Mouse (Mus musculus): Measurements from ENCODE around the gene Thap3. TPM values are rescaled to one million over a fixed set of nuclear protein-coding genes. Genes with fewer than 3 reads are reported as not detected.

Thap3 gene
- total RNA-seq, 1 experiment from 2014 or later: 32.8 TPM

DNA sequence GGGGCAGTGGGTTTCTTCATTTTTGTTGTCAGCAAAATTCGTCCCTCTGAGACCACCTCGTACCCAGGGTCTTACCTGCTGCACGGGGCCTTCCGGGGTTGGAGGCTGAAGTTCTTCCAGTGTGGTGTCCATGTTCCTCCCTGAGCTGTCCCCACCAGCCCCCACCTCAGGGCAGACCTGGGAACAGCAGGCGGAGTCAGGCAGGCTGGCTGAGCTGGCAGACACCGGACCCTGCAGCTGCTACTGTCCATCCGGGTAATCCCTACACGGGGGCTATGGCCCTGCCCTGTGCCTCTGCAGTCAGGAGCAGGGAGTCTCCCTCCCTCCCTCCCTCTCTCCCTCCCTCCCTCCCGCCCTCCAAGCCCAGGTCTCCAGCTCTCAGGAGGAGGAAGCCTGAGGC is 5.2 kb downstream of the Thap3 start:
- DNase-seq: no peak

DNA sequence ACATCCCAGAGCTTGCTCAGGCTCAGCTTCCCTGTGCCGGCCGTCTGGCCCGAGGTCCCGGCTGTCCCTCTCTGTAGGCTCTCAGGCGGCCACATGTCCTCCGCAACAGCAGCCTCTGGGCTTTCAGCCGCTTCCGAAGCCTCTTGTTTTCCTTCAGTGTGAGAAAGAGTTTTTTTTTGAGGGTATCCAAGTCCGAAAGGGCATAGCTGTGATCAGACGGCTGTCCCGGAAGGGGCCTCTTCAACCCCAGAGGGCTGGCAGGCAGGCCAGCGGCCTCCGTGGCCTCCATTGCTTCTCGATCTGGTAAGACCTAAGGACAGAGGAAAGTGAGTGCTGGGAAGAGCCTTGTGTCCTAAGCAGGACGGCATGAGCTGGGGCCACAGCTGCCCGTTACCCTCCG is 5.8 kb downstream of the Thap3 start:
- no peak for DNase-seq

DNA sequence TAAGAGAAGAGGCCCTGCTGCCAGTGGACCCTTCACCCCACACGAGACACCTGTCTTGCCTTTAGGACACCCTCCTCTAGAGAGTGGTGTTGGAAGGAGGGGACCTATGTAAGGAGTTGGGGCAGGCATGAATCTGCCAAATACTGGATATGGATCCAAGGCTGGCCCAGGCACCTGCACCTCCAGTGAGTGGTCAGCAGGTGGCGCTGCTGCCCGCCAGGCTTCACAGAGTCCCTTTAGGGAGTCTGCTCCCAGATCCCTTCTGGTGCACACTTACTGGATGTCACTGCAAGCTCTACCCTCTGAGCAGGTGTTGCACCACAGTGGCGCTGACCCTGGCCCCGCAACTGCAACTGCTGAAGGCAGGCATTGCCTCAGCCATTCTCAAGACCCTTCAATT is 7.4 kb downstream of the Thap3 start:
- DNase-seq: peak; percentile 83

DNA sequence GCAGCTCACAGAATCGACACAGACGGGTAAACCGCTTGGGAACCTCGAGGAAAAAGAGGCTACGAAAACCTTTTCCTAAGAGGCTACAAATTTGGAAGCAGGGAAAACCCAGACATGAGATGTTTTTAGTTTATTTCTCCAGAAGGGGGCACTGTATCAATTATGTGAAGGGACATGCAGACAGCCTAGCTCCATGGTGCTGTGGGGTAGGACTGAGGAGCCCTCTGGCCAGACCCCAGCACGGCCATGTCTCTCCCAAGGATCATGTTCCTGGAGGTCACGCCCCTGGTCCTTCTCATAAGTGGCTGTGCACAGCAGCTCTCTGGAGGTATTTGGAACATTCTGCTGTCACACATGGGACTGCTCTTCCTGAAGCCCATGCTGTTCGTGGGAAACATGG is 8.1 kb downstream of the Thap3 start:
- no peak for DNase-seq

- peak; percentile 84 for DNase-seq
Observed at GRCm38 (mm10) chr4:151977748-151978147, 11.0 kb downstream of the Thap3 start.

GRCm38 (mm10) chr4:151975441-151975840 is 13.4 kb downstream of the Thap3 start:
- peak; percentile 31 for DNase-seq

DNA sequence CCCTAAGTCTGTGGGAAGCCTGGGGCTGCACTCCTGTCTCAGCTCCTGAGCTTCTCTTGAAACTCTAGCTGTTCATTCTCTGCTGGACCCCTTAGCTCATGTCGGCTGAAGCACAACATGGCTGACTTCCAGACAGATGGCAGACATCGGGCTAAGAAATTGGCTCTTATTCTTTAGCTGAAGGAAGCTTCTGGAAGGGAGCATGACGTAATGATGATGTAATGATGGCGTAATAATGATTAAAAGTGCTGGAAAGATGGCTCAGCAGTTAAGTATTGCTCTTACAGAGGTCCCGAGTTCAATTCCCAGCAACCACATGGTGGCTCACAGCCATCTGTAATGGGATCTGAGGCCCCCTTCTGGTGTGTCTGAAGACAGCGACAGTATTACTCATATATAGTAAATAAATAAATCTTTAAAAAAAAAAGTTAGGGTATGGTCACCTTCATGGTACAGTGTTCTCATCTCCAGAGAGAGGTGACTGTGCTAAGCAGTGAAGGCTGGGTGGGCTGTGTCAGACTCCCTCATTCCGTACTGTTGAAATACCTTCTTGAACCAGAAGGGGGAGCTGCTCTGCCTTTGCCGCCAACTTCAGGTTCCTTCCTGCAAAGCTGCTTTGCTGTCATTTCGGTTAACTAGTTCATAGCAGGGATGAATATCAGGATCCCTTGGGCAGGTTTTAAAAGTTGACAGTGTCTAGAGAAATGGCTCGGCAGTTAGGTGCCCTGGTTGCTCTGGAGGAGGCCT is 16.4 kb downstream of the Thap3 start:
- no peak for DNase-seq

DNA sequence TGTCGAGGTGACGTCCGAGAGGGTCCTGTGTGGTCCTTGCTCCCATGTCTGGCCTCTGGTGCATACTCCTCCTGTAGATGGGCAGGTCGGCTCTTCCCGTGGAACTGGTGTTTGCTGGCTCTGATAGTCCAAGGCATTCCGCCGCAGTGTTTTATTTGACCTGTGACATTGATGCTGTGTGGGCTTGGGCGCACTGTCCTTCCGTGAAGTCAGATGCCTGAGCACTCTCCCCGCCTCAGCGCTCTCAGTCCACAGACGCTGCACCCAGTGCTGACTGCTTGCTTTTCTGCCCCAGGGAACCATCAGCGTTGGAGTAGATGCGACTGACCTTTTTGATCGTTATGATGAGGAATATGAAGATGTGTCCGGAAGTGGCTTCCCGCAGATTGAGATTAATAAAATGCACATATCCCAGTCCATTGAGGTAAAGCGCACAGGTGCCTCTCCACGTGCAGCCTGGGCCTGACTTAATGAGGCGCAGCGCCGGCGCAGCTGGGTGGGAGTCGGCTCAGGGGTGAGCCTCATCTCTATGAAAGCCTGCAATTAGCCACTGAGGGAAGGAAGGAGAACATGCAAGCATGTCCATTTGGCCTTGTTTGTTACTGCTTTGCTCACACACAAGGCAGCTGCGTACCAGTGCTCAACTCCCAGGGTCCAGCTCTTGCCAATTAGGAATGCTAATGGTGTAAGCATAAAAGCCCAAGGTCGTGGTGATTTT is 20.4 kb downstream of the Thap3 start:
- no peak for DNase-seq

DNA sequence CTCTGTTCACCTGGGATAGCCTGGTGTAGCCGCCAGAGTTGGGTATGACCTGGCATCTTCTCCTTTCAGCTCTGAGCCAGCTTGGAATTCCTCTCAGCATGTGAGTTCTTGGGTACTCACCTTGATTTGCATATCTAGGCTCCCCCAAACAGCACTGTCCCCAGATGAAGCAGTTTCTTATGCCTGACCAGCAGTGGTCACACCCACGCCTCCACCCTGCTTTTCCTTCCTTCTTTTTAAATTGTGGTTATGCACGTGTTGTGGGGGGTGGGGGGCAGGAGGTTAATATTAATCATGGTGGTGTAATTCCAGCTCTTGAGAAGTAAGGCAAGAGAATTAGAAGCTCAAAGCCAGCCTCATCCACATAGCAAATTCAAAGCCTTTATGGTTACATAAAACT is 26.0 kb downstream of the Thap3 start:
- DNase-seq: no peak

GRCm38 (mm10) chr4:151960513-151960854 is 28.3 kb downstream of the Thap3 start:
- DNase-seq: no peak

- DNase-seq: no peak
Observed at GRCm38 (mm10) chr4:151959849-151960512, 28.8 kb downstream of the Thap3 start.

GRCm38 (mm10) chr4:151957584-151958315 is 31.0 kb downstream of the Thap3 start:
- no peak for DNase-seq

- DNase-seq: no peak
Observed at GRCm38 (mm10) chr4:151955791-151956190, 33.0 kb downstream of the Thap3 start.

- no peak for DNase-seq
Observed at GRCm38 (mm10) chr4:151953209-151953608, 35.6 kb downstream of the Thap3 start.

DNA sequence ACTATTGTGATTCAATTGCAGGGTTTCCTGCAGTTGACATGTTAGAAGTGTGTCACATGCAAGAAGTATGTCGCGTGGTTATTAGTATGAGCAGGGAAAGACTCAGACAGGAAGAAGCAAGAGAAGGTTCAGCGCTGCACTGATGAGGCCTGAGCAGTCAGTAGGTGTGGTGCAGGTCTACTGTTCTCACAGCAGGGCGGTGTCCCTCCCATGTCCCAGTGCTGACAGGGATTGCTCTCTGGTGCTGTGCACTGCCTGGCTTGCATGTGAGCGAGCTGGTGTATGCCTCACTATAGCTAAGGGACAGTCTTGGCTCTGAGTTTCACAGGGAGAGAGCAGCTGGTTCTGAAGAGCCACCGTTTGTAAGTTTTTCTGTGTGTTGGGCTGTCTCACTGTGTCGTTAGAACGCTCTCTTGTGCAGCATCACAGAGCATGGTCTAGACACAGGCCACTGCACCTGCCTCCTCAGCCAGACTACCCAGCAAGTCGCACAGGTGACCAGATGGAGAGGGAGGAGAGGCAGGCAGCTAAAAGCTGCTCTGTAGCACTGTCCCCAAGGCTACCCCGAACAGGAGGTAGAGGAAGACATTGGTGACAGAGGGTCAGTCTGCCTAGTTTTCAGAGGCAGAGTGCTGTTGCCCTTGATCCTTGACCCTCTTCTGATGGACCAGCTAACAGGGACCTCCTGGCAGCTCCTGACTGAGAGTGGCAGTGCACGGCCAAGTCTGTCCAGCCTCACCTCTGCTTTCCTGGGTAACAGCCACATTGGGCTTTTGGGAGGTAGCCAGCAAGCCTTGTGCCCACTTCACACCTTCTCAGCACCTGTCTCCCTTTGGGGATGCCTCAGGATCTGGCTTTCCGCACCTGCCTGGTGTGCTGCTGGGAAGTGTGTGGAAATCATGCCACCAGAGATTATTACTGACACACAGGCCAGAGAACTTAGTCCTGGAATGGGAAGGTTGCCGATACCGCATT is 40.0 kb downstream of the Thap3 start:
- no peak for DNase-seq

- DNase-seq: peak; percentile 43
Observed at GRCm38 (mm10) chr4:151946211-151946610, 42.6 kb downstream of the Thap3 start.

DNA sequence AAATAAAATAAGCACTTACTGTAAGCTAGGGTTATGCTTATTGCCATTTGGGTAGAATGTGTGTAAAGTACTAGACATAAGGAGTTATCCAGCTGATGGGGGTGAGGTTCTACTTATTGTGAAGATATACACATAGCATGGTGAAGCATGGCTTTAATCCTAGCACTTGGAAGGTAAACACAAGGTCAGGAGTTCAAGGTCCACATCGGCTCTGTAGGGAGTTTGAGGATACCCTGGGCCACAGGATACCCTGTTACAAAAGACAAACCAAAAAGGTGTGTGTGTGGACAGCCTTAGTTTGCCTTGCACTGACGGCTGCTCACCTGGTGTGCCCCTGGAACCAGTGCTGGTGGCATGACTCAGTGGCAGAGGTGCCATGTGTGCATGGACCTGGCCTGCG is 50.7 kb downstream of the Thap3 start:
- no peak for DNase-seq

DNA sequence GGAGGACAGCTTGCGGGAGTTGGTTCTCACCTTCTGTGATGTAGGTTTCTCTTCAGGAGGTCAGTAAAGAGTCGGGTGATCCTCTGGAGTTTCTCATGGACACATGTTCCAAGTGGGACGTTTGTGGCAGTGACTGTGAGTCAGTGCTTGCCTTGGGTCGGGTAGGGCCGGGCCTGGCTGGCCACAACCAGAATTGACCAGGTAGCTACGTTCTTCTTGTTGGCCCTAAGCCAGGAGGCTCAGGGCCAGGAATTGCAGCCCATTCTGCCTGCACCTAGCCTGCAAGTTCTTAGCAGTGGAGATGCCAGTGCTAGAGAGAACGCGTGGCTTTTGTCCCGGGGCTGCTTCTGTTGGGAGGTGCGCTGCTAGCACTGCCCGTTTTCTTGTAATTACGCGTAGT is 51.4 kb downstream of the Thap3 start:
- peak; percentile 24 for DNase-seq

DNA sequence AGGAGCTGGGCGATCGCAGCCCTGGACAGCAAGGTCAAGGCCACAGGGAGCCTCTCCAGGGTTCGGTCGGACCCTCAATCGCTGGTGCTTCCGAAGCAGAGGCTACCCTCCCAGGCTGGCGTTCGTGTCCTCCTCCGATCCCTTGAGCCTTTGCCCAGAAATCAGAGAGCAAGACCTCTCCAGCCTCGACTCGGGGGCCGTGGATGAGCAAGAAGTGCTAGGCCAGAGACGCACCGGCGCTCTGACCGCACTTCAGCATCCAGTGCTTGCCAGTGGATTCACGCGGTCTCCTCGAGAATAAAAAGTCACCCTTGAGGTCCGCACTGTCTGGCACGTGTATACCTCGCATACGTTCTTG is 54.6 kb downstream of the Thap3 start:
- DNase-seq: peak; percentile 23

DNA sequence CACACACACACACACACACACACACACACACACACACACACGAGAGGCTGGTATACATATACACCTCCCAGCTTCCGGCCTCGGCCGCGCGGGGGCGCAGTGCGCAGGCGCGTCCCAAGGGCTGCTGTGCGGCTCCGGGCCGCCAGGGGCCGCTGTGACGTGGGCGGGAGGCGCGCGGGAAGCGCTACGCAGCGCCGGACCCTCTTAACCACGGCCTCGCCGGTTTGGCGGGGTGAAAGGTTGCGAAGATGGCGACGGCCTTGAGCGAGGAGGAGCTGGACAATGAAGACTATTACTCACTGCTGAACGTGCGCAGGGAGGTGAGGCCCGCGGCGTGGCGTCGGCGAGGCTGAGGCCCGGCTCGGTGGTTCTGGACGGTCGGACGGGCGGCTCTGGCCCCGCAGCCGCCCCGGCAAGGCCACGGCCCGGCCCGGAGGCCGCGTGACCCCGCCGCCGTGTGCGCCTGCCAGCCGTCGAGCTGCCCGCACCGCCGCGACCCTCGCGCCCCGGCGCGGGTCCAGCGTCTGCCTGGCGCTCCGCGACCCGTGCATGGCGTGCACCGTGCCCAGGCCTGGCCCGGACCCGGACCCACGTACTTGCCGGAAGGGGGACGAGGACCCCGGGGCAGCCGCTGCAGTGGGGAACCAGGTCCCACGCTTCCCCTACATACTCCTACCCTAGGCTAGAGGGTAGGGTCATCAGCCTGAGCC is 55.1 kb downstream of the Thap3 start, which contains the start of gene Dnajc11:
TSS of gene Dnajc11 (plus strand) at position 187 of the 710 bp plus-strand sequence.
- peak; percentile 93 for DNase-seq

Measured in adrenal gland, postnatal 25 days (tissue).